Mouse (Mus musculus) lung, adult 2 months (tissue): ENCODE data around the gene Grem1. TPM values are rescaled to one million over a fixed set of nuclear protein-coding genes. Genes with fewer than 3 reads are reported as not detected.

Experiments
- DNase-seq: peaks from one replicate; pipeline ENCODE4 v3.0.0; 2022
- H3K4me1 ChIP-seq: fragments of 200-500 bp; 2 replicates; pipeline ENCODE4 v1.6.1; 2011; ENCODE audit warnings: low read length; ENCODE audit not compliant: control insufficient read depth, insufficient read depth
- H3K4me3 ChIP-seq: fragments of 200-500 bp; replicated peaks from 2 replicates; pipeline ENCODE3; 2011; ENCODE audit warnings: low read depth, mild to moderate bottlenecking, control low read depth, low read length; ENCODE audit errors: extremely low read depth
- CTCF ChIP-seq: fragments of 200-500 bp; IDR thresholded peaks from 2 replicates; pipeline ENCODE4 v1.5.1; 2011; ENCODE audit warnings: mild to moderate bottlenecking, low read length, control low read depth; ENCODE audit not compliant: insufficient read depth
- POLR2A ChIP-seq: fragments of 200-500 bp; IDR thresholded peaks from 2 replicates; pipeline ENCODE4 v1.6.1; 2011; ENCODE audit warnings: low read depth, mild to moderate bottlenecking, control low read depth, low read length, borderline replicate concordance; ENCODE audit errors: extremely low read depth
- WGBS: fragments of 180-500 bp; shearing (Covaris S2); methylation state at CpG from one replicate; pipeline ENCODE4 v1.1.7; 2018; 5-methylcytosine and 5-hydroxymethylcytosine counted together
- polyA plus RNA-seq: library from polyadenylated mRNA; depleted of rRNA; stranded (reverse); fragments of >200 nt; gene quantifications from 2 replicates; pipeline ENCODE4 v1.2.3, GENCODE M21; 2012; rRNA removed

Gene Grem1
- polyA plus RNA-seq, result 0.54 and 0.55 TPM in 2 replicates

GRCm38 (mm10) chr2:113758311-113759161 lies at the start of gene Grem1:
Gene Grem1 (minus strand): TSS chr2:113758646.
- no peak for TF ChIP-seq CTCF
- no peak for TF ChIP-seq POLR2A
- Histone ChIP-seq H3K4me1 (no peaks in the 10 kb centered on the region), H3K4me3 (no peak within 1 kb of the TSS)
- under 1% methylated on average over 64 of the region's 64 CpGs for WGBS
- DNase-seq, result no peak

GRCm38 (mm10) chr2:113807640-113808039 lies 49.2 kb upstream of the Grem1 start:
- TF ChIP-seq CTCF, result peak; percentile 74
- TF ChIP-seq POLR2A, result no peak
- H3K4me3 ChIP-seq, result no peak overlapping the region
- DNase-seq, result peak; percentile 50
- no peaks in the 10 kb centered on the region for H3K4me1 ChIP-seq
- WGBS, result 17% methylated on average over 9 of the region's 9 CpGs

GRCm38 (mm10) chr2:113806851-113807577 lies 48.6 kb upstream of the Grem1 start:
- WGBS, result 69% methylated on average over 10 of the region's 10 CpGs

GRCm38 (mm10) chr2:113805765-113806164 lies 47.3 kb upstream of the Grem1 start:
- Histone ChIP-seq H3K4me1 (no peaks in the 10 kb centered on the region), H3K4me3 (no peak overlapping the region)
- TF ChIP-seq POLR2A (no peak), CTCF (no peak)
- 70% methylated on average over 4 of the region's 4 CpGs for whole genome bisulfite sequencing
- no peak for DNase-seq

More at GRCm38 (mm10) chr2:113806851-113807577, 48.6 kb upstream of the Grem1 start:
- TF ChIP-seq CTCF, result no peak
- TF ChIP-seq POLR2A, result no peak
- DNase-seq, result no peak
- no peaks in the 10 kb centered on the region for H3K4me1 ChIP-seq
- H3K4me3 ChIP-seq, result no peak overlapping the region

- TF ChIP-seq POLR2A, result no peak
- TF ChIP-seq CTCF, result no peak
- H3K4me1 ChIP-seq, result no peaks in the 10 kb centered on the region
- WGBS, result 13% methylated on average over 1 of the region's 1 CpGs
- H3K4me3 ChIP-seq, result no peak overlapping the region
- no peak for DNase-seq
Measured at GRCm38 (mm10) chr2:113803753-113804152, 45.3 kb upstream of the Grem1 start.

GRCm38 (mm10) chr2:113800846-113801245 lies 42.4 kb upstream of the Grem1 start:
- H3K4me1 ChIP-seq, result no peaks in the 10 kb centered on the region
- no peak for TF ChIP-seq POLR2A
- no peak for TF ChIP-seq CTCF
- 61% methylated on average over 5 of the region's 5 CpGs for WGBS
- no peak overlapping the region for H3K4me3 ChIP-seq
- no peak for DNase-seq

- WGBS, result 71% methylated on average over 13 of the region's 13 CpGs
- TF ChIP-seq POLR2A, result no peak
- TF ChIP-seq CTCF, result no peak
- no peak for DNase-seq
- H3K4me1 ChIP-seq, result no peaks in the 10 kb centered on the region
- no peak overlapping the region for H3K4me3 ChIP-seq
Measured at GRCm38 (mm10) chr2:113798605-113799004, 40.2 kb upstream of the Grem1 start.

- TF ChIP-seq CTCF (no peak), POLR2A (no peak)
- no peak for DNase-seq
- WGBS, result 64% methylated on average over 4 of the region's 4 CpGs
- Histone ChIP-seq H3K4me3 (no peak overlapping the region), H3K4me1 (no peaks in the 10 kb centered on the region)
Measured at GRCm38 (mm10) chr2:113795186-113795585, 36.7 kb upstream of the Grem1 start.

- DNase-seq, result no peak
- H3K4me3 ChIP-seq, result no peak overlapping the region
- TF ChIP-seq CTCF (no peak), POLR2A (no peak)
- H3K4me1 ChIP-seq, result no peaks in the 10 kb centered on the region
- 87% methylated on average over 3 of the region's 3 CpGs for WGBS
Measured at GRCm38 (mm10) chr2:113793521-113793920, 35.1 kb upstream of the Grem1 start.

- DNase-seq, result no peak
- TF ChIP-seq CTCF (no peak), POLR2A (no peak)
- 76% methylated on average over 4 of the region's 4 CpGs for WGBS
- Histone ChIP-seq H3K4me3 (no peak overlapping the region), H3K4me1 (no peaks in the 10 kb centered on the region)
Measured at GRCm38 (mm10) chr2:113788821-113789387, 30.5 kb upstream of the Grem1 start.
